Mouse (Mus musculus): ENCODE measurements around the gene Gm27021.

The Gm27021 gene

GRCm38 (mm10) chr8:120614491-120614890 lies 53.4 kb downstream of the Gm27021 start:
- in situ Hi-C loops (cut with MboI, MseI), result no loop called here

- in situ Hi-C loops (cut with MboI, MseI), result no loop called here
Measured at GRCm38 (mm10) chr8:120610824-120611223, 57.1 kb downstream of the Gm27021 start.

GRCm38 (mm10) chr8:120607885-120608284 lies 60.0 kb downstream of the Gm27021 start:
- in situ Hi-C loops (cut with MboI, MseI), result no loop called here

- in situ Hi-C loops (cut with MboI, MseI), result no loop called here
Measured at GRCm38 (mm10) chr8:120607460-120607859, 60.4 kb downstream of the Gm27021 start.

- in situ Hi-C loops (cut with MboI, MseI), result no loop called here
Measured at GRCm38 (mm10) chr8:120602672-120603071, 65.2 kb downstream of the Gm27021 start.

GRCm38 (mm10) chr8:120599504-120599903 lies 68.4 kb downstream of the Gm27021 start:
- in situ Hi-C loops (cut with MboI, MseI), result loop anchor here (25.0 kb wide), 1 partner anchor 1037 kb away; the partner anchor contains the start of gene Mbtps1

GRCm38 (mm10) chr8:120598579-120598978 lies 69.3 kb downstream of the Gm27021 start:
- in situ Hi-C loops (cut with MboI, MseI), result loop anchor here (25.0 kb wide), 1 partner anchor 1036 kb away; the partner anchor contains the start of gene Mbtps1

GRCm38 (mm10) chr8:120595963-120596362 lies 71.9 kb downstream of the Gm27021 start:
- in situ Hi-C loops (cut with MboI, MseI), result loop anchor here (25.0 kb wide), 1 partner anchor 1034 kb away; the partner anchor contains the start of gene Mbtps1

GRCm38 (mm10) chr8:120594571-120594970 lies 73.3 kb downstream of the Gm27021 start:
- in situ Hi-C loops (cut with MboI, MseI), result loop anchor here (25.0 kb wide), 1 partner anchor 1032 kb away; the partner anchor contains the start of gene Mbtps1

GRCm38 (mm10) chr8:120591587-120592292 lies 76.1 kb downstream of the Gm27021 start:
- in situ Hi-C loops (cut with MboI, MseI), result loop anchor here (25.0 kb wide), 1 partner anchor 1029 kb away; the partner anchor contains the start of gene Mbtps1

GRCm38 (mm10) chr8:120589921-120590320 lies 78.0 kb downstream of the Gm27021 start:
- in situ Hi-C loops (cut with MboI, MseI), result loop anchor here (25.0 kb wide), 1 partner anchor 1028 kb away; the partner anchor contains the start of gene Mbtps1

- in situ Hi-C loops (cut with MboI, MseI), result loop anchor here (25.0 kb wide), 1 partner anchor 1027 kb away; the partner anchor contains the start of gene Mbtps1
Measured at GRCm38 (mm10) chr8:120588908-120589771, 78.7 kb downstream of the Gm27021 start, which contains the start of gene Gins2. Gene Gins2, minus strand, starts transcription at chr8:120589304.

GRCm38 (mm10) chr8:120585521-120585920 lies 82.4 kb downstream of the Gm27021 start:
- in situ Hi-C loops (cut with MboI, MseI), result loop anchor here (25.0 kb wide), 1 partner anchor 1023 kb away; the partner anchor contains the start of gene Mbtps1

GRCm38 (mm10) chr8:120581811-120582210 lies 86.1 kb downstream of the Gm27021 start:
- in situ Hi-C loops (cut with MboI, MseI), result loop anchor here (25.0 kb wide), 1 partner anchor 1020 kb away; the partner anchor contains the start of gene Mbtps1

- in situ Hi-C loops (cut with MboI, MseI), result loop anchor here (25.0 kb wide), 1 partner anchor 1019 kb away; the partner anchor contains the start of gene Mbtps1
Measured at GRCm38 (mm10) chr8:120581329-120581728, 86.5 kb downstream of the Gm27021 start.

GRCm38 (mm10) chr8:120580336-120581000 lies 87.4 kb downstream of the Gm27021 start:
- in situ Hi-C loops (cut with MboI, MseI), result loop anchor here (25.0 kb wide), 1 partner anchor 1018 kb away; the partner anchor contains the start of gene Mbtps1

GRCm38 (mm10) chr8:120577821-120578220 lies 90.1 kb downstream of the Gm27021 start:
- in situ Hi-C loops (cut with MboI, MseI), result loop anchor here (25.0 kb wide), 1 partner anchor 1016 kb away; the partner anchor contains the start of gene Mbtps1

- in situ Hi-C loops (cut with MboI, MseI), result loop anchor here (25.0 kb wide), 1 partner anchor 1014 kb away; the partner anchor contains the start of gene Mbtps1
Measured at GRCm38 (mm10) chr8:120575801-120576200, 92.1 kb downstream of the Gm27021 start.

- in situ Hi-C loops (cut with MboI, MseI), result loop anchor here (25.0 kb wide), 1 partner anchor 1013 kb away; the partner anchor contains the start of gene Mbtps1
Measured at GRCm38 (mm10) chr8:120574941-120575340, 92.9 kb downstream of the Gm27021 start.

GRCm38 (mm10) chr8:120573866-120574265 lies 94.0 kb downstream of the Gm27021 start:
- in situ Hi-C loops (cut with MboI, MseI), result no loop called here

- in situ Hi-C loops (cut with MboI, MseI), result no loop called here
Measured at GRCm38 (mm10) chr8:120572534-120572933, 95.3 kb downstream of the Gm27021 start.
